Mouse (Mus musculus) heart, adult 9 months (tissue): Measurements from ENCODE around the gene Snd1.
"Not testable (repeated sequence)": the region's sequence is repeated elsewhere in the genome, so short reads cannot be mapped to it uniquely, and the experiment has no call there.

Source experiments
- DNase-seq, 2 experiments: peaks; one replicate each; pipeline ENCODE4 v3.0.0; 2022; ENCODE audit warnings: low spot score in 2 of 2

Gene Snd1

DNA sequence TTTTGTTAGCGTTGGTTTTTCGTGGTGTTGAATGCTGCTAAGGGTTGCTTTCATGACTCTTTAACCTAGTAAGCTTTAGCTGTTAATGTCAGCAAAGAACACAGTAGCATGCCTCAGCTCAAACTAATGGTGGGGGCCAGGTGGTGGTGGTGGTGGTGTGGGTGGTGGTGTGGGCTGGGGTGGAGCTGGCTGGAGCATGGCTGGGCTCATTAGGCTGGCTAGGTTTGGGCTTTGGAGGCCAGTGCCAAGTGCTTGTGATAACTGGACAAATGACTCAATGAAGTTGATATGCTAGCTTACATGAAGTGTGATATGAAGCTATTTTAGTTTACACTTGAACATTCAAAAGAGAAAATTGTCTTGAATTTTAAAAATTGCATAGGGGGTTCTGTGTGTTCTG is 11.1 kb downstream of the Snd1 start:
- peak; percentile 28 to 66 for DNase-seq

DNA sequence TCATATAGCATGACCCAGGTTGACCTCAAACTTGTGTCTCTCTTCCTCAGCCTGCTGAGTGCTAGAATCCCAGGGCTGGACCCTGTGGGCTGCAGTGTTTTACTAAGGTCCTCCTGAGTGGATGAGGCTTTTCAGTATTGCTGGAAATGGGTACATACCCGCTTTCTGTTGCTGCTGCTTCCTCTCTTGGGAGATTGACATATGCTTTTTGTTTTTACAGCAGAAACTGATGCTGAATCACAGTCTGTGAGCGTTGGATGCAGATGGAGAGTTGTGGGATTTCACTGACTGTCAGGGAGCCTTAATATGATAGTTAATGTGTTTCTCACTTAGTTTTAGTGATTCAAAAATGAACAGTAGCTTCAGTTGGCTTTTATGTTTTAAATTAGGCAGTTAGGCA is 11.5 kb downstream of the Snd1 start:
- no peak for DNase-seq

DNA sequence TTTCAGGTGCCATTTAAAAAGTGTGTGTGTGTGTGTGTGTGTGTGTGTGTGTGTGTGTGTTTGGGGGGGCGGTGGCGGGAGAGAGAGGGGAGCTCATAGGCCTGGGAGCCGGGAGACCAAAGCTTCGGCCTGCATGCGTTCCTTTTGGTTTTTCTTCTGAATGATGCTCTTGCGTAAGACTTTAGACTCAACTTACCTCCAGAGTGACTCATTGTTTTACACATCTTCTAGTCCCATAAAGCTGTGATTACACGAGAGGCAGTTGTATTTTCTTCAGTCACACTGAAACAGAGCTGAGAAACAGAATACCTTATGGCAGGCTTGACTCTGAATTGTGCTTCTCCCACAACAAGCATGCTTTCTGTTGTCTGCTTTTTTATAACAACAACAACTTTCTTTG is 12.0 kb downstream of the Snd1 start:
- DNase-seq = no peak

DNA sequence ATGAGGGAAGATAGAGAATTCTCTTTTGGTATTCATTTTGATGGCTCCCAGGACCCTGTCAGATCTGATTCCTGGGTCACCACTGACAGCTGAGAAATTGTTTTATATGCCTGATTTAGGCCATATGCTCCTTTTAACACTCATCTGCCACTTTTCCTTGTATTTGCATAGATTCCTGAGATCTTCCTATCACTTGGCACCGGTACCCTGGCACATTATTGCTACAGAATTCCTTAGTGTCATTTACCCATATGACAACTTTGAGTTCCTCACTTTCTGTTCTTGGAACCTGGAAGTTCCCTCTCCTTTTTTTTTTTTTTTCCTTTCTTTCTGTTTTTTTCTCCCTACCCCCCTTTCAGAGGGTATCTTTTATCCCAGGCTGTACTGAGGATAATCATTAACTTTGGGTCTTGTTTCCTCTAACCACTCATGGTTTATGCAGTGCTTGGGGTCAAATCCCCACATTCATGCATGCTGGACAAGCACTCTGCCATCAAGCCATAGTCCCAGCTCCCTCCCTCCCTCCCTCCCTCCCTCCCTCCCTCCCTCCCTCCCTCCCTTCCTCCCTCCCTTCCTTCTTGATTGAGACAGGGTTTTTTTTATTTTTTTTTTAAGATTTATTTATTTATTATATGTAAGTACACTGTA is 13.4 kb downstream of the Snd1 start:
- DNase-seq = no peak

DNA sequence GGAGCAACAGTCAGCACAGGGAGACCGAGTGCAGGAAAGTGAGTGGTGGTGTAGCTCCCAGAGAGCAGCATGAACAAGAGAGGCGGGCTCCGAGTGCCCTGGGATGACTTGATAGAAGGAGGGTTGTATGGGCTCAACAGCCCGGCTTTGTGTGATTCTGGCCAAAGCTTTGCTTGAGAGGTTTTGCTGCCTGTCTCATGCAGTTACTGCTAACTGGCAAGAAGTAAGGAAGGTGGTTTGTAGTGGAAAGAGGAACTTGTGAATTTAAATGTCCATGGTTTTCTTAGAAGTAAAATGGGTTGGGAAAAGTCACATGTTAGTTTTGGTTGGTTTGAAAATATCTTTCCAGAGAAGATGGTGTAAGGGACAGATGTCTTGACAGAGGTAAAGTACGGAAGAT is 15.7 kb downstream of the Snd1 start:
- DNase-seq = no peak

DNA sequence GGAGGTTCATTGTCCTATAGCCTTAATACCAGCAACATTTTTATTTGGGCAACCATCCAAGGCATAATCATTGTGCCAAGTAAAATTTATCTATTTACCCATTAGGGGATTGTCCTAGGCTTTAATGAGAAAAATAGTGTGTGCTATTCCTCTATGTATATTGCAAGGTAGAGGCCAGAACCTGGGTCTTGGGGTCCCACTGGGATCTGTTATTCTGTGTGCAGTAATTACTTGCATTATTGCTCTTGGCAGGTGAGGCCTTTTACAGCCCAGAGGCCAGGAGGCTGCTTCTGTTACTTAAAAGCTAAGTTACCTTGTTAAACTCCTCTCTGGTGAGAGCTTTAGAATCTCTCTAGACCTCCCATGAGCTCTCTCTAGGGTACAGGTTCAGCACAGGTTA is 16.3 kb downstream of the Snd1 start:
- no peak for DNase-seq

DNA sequence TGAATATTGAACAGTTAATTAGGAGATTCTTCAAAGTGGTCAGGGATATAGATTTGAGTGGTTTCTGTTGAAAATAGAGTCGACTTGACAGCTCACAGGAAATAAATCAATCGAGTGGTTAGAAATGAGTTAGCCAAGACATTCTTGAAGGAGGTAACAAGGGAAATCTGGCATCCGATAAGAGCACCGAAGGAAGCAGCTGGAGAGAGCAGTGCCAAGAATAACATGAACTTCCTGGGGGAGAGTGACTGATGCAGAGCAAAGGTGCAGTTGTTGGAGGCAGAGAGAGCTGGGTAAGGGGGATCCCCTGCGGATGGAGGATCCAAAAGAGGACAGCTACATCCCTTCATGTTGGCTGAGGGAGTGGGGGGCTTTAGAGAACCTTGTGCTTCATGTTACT is 22.9 kb downstream of the Snd1 start:
- peak; percentile 45 to 77 for DNase-seq

DNA sequence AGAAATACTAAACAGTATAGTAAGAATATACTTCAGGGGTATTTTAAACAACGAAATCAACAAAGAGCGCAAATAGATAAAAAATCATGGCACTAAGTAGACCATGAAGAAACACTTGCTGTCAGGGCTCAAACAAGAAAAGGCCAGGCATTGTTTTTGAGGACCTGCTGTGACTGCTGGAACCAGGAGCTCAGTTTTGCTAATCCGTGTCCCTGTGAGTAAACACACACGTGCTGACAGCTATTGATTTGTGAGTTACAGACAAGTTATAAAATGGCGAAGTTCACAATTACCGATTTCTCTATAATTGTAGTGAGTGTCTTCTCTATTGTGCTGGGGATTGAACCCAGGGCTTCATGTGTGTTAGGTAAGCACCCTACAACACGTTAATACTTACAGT is 27.6 kb downstream of the Snd1 start:
- DNase-seq = no peak

DNA sequence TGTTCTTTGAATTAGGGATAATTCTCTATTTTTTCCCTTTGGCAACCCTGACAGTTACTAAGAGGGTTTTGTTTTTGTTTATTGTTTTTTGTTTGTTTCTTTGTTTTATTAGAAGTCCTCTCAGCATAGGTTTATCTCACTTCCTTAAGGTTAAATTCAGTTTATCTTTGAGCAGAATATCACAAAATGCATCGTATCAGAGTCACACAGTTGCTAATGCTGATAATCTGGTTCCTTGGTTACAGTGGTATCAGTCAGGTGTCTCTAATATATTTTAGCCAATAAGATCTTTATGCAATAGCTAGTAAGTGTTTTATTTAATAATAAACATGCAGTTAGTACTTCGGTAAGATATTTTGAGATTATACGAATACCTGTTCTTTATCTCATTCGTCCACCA is 28.2 kb downstream of the Snd1 start:
- no peak for DNase-seq

DNA sequence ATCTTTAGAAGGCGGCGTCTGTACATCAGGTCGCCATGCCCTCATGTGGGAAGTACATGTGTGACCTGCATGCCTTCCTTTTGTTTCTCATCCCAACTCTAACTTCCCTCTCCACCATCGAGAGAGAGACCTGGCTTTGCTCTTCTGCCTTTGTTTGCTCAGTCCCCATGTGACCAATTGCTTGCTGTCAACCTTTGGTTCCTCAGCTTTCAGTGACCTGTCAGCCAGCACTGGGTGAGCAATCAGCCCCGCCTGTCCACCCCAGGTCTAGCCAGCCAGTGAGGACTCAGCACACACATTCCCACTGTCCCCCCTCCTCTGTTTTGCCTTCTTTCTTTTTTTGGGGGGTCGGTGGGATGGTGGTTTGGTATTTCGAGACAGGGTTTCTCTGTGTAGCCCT is 29.7 kb downstream of the Snd1 start:
- no peak for DNase-seq

DNA sequence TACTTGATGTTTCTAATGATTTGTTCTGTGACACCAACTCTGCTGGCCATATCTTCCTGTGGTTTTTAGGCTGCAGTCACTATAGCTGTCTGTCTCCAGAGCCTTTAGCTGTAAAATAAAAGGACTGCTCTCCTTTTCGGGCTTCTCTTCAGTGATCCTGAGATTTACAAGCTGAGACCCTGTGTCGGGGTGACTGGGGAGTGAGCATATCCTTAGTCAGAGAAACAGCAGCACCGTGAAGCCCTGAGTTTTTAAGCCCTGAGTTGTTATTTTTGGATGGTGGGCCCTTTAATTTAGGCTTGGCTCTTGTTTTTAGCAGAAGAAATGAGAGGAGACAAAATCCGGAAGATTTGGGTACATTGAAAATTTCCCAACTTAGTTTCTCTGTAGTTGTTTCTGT is 32.8 kb downstream of the Snd1 start:
- DNase-seq = no peak

DNA sequence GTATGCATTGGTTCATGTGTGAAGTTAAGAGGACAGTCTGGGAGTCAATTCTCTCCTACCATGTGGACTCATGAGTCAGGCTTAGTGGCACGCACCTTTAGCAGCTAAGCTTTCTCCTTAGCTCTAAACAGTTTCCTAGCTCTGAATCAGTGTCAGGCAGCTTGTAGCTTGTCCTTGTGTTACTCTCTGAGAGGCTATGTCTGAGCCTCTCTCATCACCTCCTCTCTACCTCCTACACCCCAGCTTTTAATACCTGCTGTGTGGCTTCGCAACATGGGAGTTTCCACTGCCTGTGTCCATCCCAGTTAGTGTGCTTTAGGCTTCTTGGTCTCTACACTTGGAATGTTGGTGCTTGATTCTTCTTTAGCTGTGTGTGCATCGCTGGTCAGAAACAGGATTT is 39.3 kb downstream of the Snd1 start:
- DNase-seq = no peak

DNA sequence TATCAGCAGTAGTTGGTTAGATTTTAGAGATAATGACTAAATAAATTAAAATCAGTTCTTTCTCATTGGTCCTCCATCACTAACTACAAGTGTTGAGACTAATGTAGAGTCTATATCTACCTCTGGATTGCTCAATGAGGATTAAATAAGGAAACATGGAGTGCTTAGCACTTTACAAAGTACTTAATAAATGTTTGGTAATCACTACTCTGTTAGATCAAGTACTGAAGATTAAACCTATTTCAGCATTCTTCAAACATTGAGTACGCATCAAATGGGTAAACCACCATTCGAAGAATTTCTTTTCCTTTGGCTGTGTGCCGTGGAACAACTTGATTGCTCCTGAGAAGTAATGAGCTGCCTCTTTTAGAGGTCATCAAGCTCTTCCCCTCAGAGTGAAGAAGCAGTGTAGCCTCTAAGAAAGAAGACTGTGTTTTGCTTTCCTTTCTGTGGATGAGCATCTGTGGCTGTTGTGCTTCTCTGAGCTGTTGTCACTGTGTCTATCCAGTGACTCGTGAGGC is 40.0 kb downstream of the Snd1 start:
- no peak for DNase-seq

DNA sequence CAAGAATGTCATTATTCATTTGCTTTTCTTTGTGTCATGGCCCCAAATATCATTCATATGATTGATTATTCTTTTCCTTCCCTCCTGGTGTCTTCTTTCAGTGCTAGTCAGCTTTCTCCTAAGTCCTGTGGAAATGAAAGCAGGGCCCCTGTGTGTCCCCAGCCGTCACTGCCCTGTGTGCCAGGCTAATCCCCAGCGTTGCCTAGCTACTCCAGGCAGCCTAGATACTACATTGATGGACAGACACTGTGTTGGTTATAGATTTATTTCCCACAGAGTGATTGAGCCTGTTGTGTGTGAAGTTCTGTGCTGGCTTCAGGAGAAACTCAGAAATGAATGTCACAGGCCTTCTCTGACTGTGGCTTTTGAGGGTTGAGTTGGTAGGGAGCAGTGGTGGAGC is 41.7 kb downstream of the Snd1 start:
- no peak for DNase-seq

DNA sequence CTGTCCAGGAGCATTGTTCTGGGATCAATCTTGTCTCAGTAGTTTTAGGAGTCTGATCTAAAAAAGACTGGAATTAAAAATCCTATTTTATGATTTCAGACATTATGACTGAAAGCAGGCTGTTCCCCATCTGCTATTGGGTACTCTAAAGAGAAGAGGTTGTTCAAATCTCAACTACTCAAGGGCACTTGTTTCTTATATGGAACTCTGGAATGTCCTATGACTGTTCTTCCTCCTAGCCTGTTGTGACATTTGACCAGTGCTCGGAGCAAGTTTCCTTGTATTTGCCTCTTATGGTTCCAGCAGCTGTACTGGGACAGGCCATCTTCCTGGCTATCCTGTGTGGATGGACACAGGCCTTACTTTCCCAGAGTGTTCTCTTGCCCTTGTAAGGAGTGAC is 42.1 kb downstream of the Snd1 start:
- DNase-seq = no peak

DNA sequence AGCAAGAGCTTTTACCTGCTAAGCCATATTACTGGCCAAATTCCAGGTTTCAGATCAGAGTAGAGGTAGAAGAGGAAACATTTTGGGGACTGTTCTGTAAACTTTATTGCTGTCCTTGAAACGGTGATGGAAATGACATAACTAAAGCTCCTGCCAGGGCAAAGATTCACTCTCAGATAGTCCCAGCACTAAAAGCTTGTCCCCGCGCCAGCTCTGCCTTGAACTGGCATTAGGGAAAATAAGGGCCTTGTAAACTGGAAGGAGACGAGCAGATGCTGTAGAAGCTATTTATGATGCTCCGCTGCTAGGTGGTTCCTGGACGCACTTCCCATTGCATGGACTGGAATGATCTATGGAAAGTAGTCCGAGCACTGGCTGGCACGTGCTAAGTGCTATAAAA is 44.5 kb downstream of the Snd1 start:
- no peak for DNase-seq

DNA sequence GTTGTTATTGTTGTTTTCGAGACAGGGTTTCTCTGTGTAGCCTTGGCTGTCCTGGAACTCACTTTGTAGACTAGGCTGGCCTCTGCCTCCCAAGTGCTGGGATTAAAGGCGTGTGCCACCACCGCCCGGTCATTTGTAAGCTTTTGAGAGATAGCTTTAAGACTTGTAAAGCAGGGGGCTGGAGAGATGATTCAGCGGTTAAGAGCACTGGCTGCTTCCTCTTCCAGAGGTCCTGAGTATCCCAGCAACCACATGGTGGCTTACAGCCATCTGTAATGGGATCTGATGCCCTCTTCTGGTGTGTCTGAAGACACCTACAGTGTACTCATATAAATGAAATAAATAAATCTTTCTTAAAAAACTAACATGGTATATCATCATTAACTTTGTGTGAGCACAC is 45.8 kb downstream of the Snd1 start:
- DNase-seq = not testable (repeated sequence)

DNA sequence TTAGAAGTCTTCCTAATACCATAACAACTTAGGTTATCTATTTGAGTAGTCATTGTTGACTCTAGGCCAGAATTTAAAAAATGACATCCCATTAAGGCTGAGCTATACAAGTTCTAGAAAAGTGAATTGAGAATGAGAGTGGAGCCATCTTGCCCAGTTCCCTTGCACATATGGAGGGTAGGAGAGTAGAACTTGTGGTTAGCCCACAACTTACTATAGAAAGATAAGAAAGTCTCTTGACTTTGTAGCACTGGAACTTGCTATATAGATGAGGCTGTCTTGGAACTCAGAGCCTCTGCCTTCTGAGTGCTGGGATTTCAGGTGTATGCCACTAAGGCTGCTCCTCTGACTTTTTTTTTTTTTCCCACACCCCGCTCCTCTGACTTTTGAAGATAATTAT is 46.5 kb downstream of the Snd1 start:
- DNase-seq = no peak

DNA sequence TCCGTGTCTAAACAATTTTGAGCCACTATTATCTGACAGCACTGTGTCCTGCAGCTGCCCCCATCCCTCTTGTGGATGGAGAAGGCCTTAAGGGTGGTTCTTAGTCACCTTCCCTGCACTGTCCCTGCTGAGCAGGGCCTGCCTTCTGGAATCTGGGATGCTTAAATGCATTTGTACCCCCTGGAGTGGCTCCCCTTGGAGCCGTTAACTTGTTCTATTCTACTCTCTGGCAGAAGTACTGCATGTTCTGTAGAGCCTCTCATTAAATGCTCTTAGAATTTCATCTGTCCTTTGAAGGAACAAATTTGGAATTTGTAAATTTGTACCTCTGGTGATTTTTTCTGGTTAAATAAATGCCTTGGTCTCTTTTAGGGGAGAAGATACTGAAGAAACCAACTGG is 50.6 kb downstream of the Snd1 start:
- DNase-seq = no peak

DNA sequence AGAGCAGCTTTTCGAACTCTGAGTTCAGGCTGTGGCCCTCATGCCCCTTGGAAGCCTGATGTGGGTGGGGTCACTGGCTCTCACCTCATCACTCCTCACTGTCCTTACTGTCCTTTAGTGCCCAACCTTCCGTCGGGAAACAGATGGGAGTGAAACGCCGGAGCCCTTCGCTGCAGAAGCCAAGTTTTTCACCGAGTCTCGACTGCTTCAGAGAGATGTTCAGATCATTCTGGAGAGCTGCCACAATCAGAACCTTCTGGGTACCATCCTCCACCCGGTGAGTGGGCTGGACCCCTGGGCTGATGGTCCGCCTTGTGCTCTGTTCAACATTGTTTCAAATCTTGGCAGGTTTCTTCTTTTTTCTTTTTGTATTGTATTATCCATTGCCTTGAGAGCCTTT is 52.5 kb downstream of the Snd1 start:
- no peak for DNase-seq

DNA sequence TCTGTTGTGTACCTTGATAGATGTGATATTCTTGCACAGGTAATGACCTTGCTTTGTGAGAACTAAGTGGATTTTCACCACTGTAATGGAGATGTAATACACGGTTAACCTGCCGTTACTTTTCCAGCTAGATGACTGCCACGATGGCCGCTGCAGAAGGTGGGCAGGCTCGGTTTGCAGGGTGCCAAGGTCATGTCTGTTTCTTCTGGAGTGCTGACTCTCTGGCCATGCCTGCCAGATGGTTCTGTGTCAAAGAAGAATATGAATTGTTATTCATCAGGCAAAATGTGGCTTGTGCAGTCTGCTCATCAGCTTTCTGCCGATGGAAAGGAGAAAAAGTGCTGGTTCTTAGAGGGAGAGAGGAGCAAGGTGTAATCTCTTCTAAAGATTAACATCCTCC is 53.3 kb downstream of the Snd1 start:
- DNase-seq = no peak

DNA sequence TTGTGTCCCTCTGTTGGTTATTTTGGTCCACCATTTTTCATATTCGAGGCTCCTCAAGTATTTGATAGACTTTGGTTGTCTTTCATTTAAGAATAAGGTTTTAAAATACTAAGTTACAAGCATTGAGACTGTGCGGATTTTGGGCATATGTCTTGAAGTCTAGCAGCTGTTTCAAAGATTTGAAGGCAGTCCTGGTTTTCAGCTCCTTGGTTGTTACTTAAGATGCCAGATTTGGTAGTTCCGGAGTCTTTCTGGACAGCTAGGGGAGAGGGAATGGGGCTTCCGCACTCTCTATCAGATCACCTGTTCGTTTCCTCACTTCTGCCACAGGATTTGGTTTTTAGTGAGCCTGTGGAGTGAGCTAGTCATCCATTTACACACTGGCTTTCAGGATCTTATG is 61.5 kb downstream of the Snd1 start:
- no peak for DNase-seq

DNA sequence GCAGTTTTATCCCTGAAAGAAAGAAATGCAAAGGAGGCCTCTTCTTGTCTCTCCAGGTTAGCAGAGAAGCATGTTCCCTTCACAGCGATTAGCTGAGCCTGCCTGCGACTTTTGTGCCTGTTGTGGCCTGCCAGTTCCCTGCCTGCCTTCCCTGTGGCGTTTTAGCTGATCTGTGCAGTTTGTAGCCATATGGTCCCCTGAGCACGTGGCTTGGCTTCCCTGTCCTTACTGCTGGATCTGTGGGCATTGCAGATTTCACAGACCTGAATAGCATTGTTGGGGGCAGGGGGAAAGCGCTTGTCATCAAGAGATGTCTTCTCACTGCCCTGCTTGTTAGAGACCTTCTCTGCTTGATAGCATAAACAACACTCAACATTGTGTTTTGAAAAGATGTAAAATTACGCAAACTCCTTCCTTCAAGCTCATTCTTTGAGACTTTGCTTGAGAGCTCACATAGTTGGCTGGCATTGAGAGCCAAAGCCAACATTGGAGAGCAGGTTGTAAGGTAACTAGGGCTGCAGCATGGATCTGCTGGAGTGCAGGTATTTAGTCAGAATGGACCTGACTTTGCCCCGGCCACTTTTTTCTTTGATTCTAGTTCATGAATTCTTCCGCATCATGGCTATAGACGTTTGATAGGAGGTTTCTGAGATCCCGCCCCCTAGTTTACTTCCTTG is 63.0 kb downstream of the Snd1 start:
- no peak for DNase-seq

DNA sequence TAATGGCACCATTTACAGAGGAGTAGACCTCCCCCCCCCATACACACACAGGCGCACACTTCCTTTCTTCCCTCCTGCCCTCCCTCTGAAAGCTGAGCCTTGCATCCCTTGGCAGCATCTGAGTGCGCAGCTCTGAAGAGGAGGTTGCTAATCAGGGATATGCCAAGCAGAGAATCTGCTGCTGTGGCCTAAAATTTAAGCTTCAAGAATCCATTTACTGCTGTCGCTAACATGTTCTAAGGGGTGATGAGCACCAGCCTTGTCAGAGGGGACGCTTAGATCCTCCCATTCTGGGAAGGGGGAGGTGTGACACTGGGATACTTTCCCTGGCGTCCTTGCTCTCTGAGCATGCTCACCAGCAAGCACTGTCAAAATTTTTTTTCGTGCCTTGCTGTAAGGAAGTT is 67.4 kb downstream of the Snd1 start:
- no peak for DNase-seq
